Mouse (Mus musculus): ENCODE results near the gene Olfr680-ps1. TPM values are rescaled to one million over a fixed set of nuclear protein-coding genes. Genes with fewer than 3 reads are reported as not detected.
"Not testable (repeated sequence)": the region's sequence is repeated elsewhere in the genome, so short reads cannot be mapped to it uniquely, and the experiment has no call there.

The Olfr680-ps1 gene
- total RNA-seq (2017), result not detected in 2 replicates

GRCm38 (mm10) chr7:105092717-105093116 lies at the start of gene Olfr680-ps1:
Olfr680-ps1 (minus strand) TSS chr7:105092817.
- ATAC-seq (ENCODE audit: extremely low read depth, insufficient number of reproducible peaks, low FRiP score, poor library complexity, severe bottlenecking), result not testable (repeated sequence)

- no peak for ATAC-seq (ENCODE audit: extremely low read depth, insufficient number of reproducible peaks, low FRiP score, poor library complexity, severe bottlenecking)
Measured at GRCm38 (mm10) chr7:105141275-105141674, 48.7 kb upstream of the Olfr680-ps1 start.

GRCm38 (mm10) chr7:105116536-105116935 lies 23.9 kb upstream of the Olfr680-ps1 start, which contains the start of gene Olfr681:
Olfr681 (plus strand) TSS chr7:105116836.
- ATAC-seq (ENCODE audit: extremely low read depth, insufficient number of reproducible peaks, low FRiP score, poor library complexity, severe bottlenecking), result no peak

GRCm38 (mm10) chr7:105080905-105081304 lies 11.7 kb downstream of the Olfr680-ps1 start, which contains the start of gene Olfr679:
Olfr679 (plus strand) TSS chr7:105081205.
- ATAC-seq (ENCODE audit: extremely low read depth, insufficient number of reproducible peaks, low FRiP score, poor library complexity, severe bottlenecking), result no peak

GRCm38 (mm10) chr7:105064175-105064574 lies 28.4 kb downstream of the Olfr680-ps1 start, which contains the start of gene Olfr678:
Olfr678 (plus strand) TSS chr7:105064475.
- no peak for ATAC-seq (ENCODE audit: extremely low read depth, insufficient number of reproducible peaks, low FRiP score, poor library complexity, severe bottlenecking)

- no peak for ATAC-seq (ENCODE audit: extremely low read depth, insufficient number of reproducible peaks, low FRiP score, poor library complexity, severe bottlenecking)
Measured at GRCm38 (mm10) chr7:105058951-105059350, 33.7 kb downstream of the Olfr680-ps1 start.

Other genes with a start within 250 kb of the Olfr680-ps1 start
- not detected in 2 replicates for gene Usp17la, start 235.8 kb downstream of the Olfr680-ps1 start, total RNA-seq (2017)
- 0.12 TPM in 1 of 2 replicates, not detected in the other for gene Olfr665, start 214.8 kb downstream of the Olfr680-ps1 start, total RNA-seq (2017)
- 0.70 TPM in 1 of 2 replicates, not detected in the other for gene Olfr666, start 196.9 kb downstream of the Olfr680-ps1 start, total RNA-seq (2017)
- gene Olfr667, start 171.3 kb downstream of the Olfr680-ps1 start, total RNA-seq (2017), result not detected in 2 replicates
- gene Olfr668, start 164.8 kb downstream of the Olfr680-ps1 start, total RNA-seq (2017), result 0.12 TPM in 1 of 2 replicates, not detected in the other
- 0.35 TPM in 1 of 2 replicates, not detected in the other for gene Olfr669, start 158.6 kb downstream of the Olfr680-ps1 start, total RNA-seq (2017)
- not detected in 2 replicates for gene Olfr670, start 130.2 kb downstream of the Olfr680-ps1 start, total RNA-seq (2017)
- not detected in 2 replicates for gene Olfr671, start 113.7 kb downstream of the Olfr680-ps1 start, total RNA-seq (2017)
- gene Olfr672, start 90.8 kb downstream of the Olfr680-ps1 start, total RNA-seq (2017), result not detected in 2 replicates
- gene Olfr675, start 64.4 kb downstream of the Olfr680-ps1 start, total RNA-seq (2017), result not detected in 2 replicates
- not detected in 2 replicates for gene Olfr676, start 60.1 kb downstream of the Olfr680-ps1 start, total RNA-seq (2017)
- not detected in 2 replicates for gene Olfr677, start 41.4 kb downstream of the Olfr680-ps1 start, total RNA-seq (2017)
- 0.23 TPM in 1 of 2 replicates, not detected in the other for gene Olfr678, start 28.3 kb downstream of the Olfr680-ps1 start, total RNA-seq (2017)
- not detected in 2 replicates for gene Olfr679, start 11.6 kb downstream of the Olfr680-ps1 start, total RNA-seq (2017)
- gene Olfr681, start 24.0 kb upstream of the Olfr680-ps1 start, total RNA-seq (2017), result not detected in 2 replicates
- not detected in 2 replicates for gene Olfr683, start 54.2 kb upstream of the Olfr680-ps1 start, total RNA-seq (2017)
- 0.25 TPM in 1 of 2 replicates, not detected in the other for gene Olfr684, start 70.8 kb upstream of the Olfr680-ps1 start, total RNA-seq (2017)
- not detected in 2 replicates for gene Olfr685, start 93.2 kb upstream of the Olfr680-ps1 start, total RNA-seq (2017)
- not detected in 2 replicates for gene Olfr686, start 114.7 kb upstream of the Olfr680-ps1 start, total RNA-seq (2017)
- gene Olfr688, start 195.3 kb upstream of the Olfr680-ps1 start, total RNA-seq (2017), result not detected in 2 replicates
- gene Olfr689, start 218.3 kb upstream of the Olfr680-ps1 start, total RNA-seq (2017), result not detected in 2 replicates
- gene Olfr690, start 241.3 kb upstream of the Olfr680-ps1 start, total RNA-seq (2017), result 0.70 and 0.74 TPM in 2 replicates
- 0.37 and 1.0 TPM in 2 replicates for gene Olfr691, start 249.5 kb upstream of the Olfr680-ps1 start, total RNA-seq (2017)